Mouse (Mus musculus) spleen, adult 2 months (tissue): ENCODE data around the gene Svopl.

Experiments
- CTCF ChIP-seq: fragments of 200-500 bp; IDR thresholded peaks from 2 replicates; pipeline ENCODE4 v1.5.1; 2011; ENCODE audit warnings: mild to moderate bottlenecking, inconsistent platforms; ENCODE audit not compliant: insufficient read depth, insufficient read length, insufficient replicate concordance; ENCODE audit errors: extremely low read depth
- POLR2A ChIP-seq: fragments of 200-500 bp; IDR thresholded peaks from 2 replicates; pipeline ENCODE4 v1.6.1; 2011; ENCODE audit warnings: low read depth, low read length, inconsistent platforms

DNA sequence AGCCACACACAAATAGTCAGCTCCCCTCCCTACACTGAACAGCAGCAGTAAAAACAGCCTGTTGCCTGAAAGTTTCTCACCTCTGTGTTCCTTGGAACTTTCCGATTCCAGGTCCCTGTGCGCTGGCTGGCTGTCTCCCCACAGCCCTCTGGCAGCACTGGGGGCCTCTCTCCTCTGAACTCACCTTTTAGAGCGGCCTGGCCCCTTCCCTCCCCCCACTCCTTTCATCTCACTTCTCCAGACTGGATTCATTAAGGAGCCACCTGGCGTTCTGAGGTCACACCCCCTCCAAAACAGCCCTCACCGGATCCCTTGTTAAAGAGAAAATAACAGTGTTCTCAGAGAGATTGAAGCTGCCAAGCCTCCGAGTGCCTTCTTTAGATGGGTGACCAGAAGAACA, at the start of gene Svopl:
- no peak for TF ChIP-seq POLR2A
- TF ChIP-seq CTCF = no peak
